Mouse (Mus musculus) NIH3T3 (cell line): Measurements from ENCODE around the gene Vegfa.
"Not testable (repeated sequence)": the region's sequence is repeated elsewhere in the genome, so short reads cannot be mapped to it uniquely, and the experiment has no call there.

ENCODE experiments used
- DNase-seq: peaks from one replicate; pipeline ENCODE4 v3.0.0-alpha.2; 2012; ENCODE audit warnings: low read depth

The Vegfa gene

DNA sequence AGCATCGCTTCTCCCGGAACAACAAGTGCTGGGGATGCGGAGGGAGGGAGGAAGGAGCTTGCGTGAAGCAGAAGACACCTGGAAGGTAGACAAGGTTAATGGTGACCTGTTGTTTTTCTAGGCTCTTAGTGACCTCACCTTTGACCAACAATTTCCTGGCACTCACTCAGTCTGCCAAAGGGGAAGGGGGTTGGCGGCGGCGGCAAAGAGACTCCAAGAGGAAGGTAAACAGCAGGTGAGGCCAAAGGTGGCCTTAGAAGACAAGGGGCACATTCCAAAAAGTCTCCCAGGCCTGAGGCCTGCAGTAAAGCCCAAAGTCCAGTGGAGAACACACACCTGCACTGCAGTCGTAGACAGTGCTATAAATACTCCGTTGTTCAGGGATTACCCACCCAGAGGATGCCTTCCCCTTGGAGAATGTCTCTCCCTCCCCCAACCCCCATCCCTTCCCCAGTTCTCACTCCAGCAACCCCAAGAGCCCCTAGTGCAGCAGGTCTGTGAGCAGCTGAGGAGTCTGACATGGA lies 35.2 kb downstream of the Vegfa start:
- no peak for DNase-seq

- no peak for DNase-seq
Observed at GRCm38 (mm10) chr17:45994281-45994817, 37.8 kb downstream of the Vegfa start.

DNA sequence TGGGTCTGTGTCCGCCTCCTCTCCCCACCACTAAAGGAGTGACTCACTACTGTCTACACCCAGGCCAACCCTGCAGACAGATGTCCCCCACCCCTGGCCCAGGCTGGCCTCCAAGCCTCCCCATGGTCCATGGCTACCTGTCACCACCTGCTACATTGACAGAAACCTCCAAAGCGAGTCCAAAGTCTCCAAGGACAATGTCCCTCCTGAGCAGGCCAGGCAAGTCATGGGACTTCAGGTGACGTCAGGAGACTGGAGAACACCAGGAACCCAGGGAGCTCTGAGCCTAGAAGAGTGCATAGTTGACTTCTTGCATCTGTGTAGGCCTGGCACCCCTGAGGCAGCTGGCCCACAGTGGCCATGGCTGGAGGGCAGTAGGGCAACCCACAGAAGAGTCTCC lies 45.3 kb downstream of the Vegfa start:
- no peak for DNase-seq

GRCm38 (mm10) chr17:45986374-45986773 lies 45.8 kb downstream of the Vegfa start:
- no peak for DNase-seq

GRCm38 (mm10) chr17:45983185-45983584 lies 49.0 kb downstream of the Vegfa start:
- DNase-seq = not testable (repeated sequence)

DNA sequence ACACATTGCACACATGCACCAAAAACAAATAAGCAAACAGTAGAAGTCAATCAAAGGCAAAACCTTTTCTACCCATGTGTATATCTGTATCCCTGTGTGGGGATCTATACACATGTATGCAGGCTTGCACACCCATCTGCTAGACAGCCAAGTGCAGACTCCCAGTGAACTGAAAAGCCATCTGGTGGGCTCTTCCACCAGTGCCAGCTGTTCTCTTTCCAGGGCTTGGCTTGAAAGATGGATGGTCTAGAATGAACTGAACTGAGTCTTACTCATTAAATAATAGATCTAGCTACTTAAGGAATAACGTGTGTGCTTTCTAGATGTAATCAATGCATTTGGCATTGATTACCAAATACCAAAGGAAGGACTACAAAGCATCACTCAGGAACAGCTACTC lies 50.3 kb downstream of the Vegfa start:
- no peak for DNase-seq

DNA sequence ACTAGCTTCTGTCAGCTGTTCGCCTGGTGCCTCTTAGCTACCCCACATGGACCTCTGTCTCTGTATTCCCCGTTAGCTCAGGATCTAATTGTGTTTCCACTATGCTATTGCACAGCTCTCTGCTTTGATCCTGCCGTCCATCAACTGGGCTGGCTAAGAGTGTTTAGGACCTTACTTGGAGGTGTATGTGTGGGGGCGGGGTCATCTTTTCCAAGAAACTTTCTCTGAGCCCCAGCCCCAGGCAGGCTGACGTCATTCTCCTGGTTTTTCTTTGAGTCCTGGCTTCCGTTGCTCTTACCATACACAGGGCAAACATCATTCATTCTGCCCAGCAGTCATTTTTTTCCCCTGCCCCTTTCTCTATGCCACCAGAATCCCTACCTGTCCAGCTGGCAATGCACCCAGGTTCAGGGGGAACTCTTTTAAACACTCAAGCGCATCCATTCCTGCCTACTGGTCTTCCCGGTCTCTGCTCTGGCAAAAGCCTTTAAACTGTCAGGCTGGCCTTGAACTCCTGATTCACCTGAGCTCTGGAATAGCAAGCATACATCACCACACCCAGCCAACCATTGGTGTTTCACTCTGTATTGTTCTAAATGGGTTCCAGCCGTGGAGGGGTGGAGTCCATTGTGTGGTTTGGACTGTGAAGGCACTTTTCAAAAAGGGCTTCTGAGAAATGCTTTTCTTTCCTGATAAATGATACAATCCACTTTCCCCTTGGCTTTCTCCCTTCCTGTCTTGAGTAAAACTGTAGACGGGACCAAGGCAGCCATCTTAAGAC lies 53.0 kb downstream of the Vegfa start:
- no peak for DNase-seq

- DNase-seq = no peak
Observed at GRCm38 (mm10) chr17:45974461-45974860, 57.7 kb downstream of the Vegfa start.

GRCm38 (mm10) chr17:45973214-45973613 lies 59.0 kb downstream of the Vegfa start:
- no peak for DNase-seq

DNA sequence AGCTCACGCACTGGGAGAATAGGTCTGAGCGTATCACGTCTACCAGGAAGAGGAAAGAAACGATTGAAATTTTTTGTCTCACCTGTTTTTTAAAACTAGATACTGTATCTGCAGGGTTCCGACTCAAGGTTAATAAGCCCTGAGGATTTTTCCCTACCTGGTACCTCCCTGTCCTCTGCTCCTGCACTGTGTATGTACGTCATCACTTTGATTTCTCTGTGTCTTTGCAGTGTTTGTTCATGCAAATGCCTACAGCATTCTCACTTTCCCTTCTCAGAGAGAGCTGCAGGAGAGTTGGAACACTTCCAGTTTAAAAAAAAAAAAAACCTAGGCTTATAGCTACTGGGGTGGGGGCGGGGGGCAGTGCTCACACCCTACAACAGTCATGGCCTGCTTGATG lies 59.8 kb downstream of the Vegfa start:
- no peak for DNase-seq

DNA sequence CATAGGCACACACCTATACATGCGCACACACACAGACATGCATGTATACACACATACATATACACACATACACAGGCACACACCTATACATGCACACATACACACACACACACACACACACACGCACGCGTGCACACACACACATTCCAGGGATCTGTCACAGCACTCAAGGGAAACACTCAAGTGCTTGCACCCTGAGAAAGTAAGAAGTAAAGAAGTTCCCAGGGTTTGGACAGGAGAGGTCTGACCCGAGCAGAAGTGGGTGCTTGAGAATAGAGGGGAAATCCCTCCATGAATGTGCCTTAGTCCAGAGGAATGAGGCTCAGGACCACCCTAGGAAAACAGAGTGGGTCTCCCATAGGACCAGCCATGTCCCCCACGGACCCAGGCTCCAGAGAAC lies 60.4 kb downstream of the Vegfa start:
- no peak for DNase-seq

DNA sequence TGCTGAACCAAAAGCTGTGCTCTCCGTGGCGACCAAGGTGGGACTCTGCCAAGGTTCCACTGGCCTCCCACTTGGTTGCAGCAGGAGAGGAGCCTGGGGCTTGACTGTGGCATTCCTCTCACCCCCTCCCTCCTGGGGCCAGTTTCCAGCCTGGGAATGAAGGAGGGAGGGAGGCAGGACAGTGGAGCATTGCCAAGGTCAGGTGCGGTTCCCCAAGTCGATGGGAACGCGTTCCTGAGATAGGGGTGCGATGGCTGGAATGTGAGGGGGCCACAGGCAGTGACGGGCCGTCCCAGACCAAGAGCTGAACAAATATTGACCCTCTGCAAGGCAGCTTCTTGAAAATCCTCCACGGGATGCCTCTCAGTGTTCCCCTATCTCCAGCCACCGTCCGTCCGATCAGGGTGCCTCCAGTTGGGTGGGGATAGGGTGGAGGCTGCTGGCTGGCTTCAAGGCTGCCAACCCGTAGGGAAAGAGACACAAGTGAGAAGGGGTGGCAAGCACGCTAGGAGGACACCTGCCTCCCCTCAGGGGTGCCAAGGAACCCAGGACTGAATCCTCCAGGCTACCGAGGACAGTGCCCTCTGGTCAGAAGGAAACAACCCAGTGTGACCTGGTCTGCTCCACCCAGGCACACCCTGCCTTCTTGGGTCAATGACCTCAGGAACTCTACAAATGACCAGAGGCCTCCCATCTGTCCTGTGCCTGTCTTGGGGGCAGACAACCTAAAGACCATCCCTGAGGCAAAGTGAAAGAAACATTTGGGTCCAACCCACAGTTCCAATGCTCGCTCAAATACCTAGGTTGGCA lies 61.2 kb downstream of the Vegfa start:
- no peak for DNase-seq

DNA sequence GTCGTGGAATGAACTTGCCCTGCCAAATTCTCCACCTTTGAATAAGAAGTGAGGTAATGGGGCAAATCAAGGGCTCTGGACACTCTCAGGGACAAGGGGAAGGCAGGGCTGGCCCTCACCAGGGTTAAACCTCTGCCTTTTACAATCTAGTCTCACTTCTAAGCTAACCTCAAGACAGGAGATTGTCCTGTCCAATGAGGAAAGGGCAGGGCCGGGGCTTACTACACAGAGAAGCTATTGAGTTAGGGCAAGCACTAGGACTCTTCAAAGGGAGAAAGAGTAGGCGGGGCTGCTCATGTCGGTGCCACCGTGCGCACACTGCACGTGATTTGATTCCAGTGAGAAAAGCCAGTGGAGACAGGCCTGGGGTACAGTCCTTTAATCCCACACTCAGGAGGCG lies 62.6 kb downstream of the Vegfa start:
- DNase-seq = no peak

GRCm38 (mm10) chr17:45968341-45968740 lies 63.8 kb downstream of the Vegfa start:
- DNase-seq = no peak
